Mouse (Mus musculus) kidney, embryonic 15.5 days (tissue): ENCODE results near the gene Zfp839. TPM values are rescaled to one million over a fixed set of nuclear protein-coding genes. Genes with fewer than 3 reads are reported as not detected.
"Not testable (repeated sequence)": the region's sequence is repeated elsewhere in the genome, so short reads cannot be mapped to it uniquely, and the experiment has no call there.

ENCODE experiments used
- ATAC-seq: fragments of 200-750 bp; cut with Nextera tagmentation; replicated peaks from 2 replicates; pipeline ENCODE4 v1.8.0; 2017; ENCODE audit warnings: moderate TSS enrichment; ENCODE audit not compliant: low FRiP score
- H3K27ac ChIP-seq: fragments of 300-500 bp; sonication (generic); 2 replicates; pipeline ENCODE4 v1.5.1; 2015; ENCODE audit warnings: mild to moderate bottlenecking, inconsistent platforms
- H3K27me3 ChIP-seq: fragments of 300-500 bp; sonication (generic); 2 replicates; pipeline ENCODE4 v1.6.1; 2015; ENCODE audit warnings: inconsistent platforms
- H3K36me3 ChIP-seq: fragments of 300-500 bp; sonication (generic); 2 replicates; pipeline ENCODE4 v1.6.1; 2015; ENCODE audit warnings: inconsistent platforms
- H3K4me1 ChIP-seq: fragments of 300-500 bp; sonication (generic); 2 replicates; pipeline ENCODE4 v1.6.1; 2015; ENCODE audit warnings: inconsistent platforms
- H3K4me2 ChIP-seq: fragments of 300-500 bp; sonication (generic); 2 replicates; pipeline ENCODE4 v1.6.1; 2015; ENCODE audit warnings: moderate library complexity, mild to moderate bottlenecking, inconsistent platforms
- H3K4me3 ChIP-seq: fragments of 300-500 bp; sonication (generic); replicated peaks from 2 replicates; pipeline ENCODE4 v1.5.1; 2015; ENCODE audit warnings: mild to moderate bottlenecking, inconsistent platforms
- H3K9ac ChIP-seq: fragments of 300-500 bp; sonication (generic); 2 replicates; pipeline ENCODE4 v1.6.1; 2015; ENCODE audit warnings: mild to moderate bottlenecking, inconsistent platforms
- H3K9me3 ChIP-seq: fragments of 300-500 bp; sonication (generic); replicated peaks from 2 replicates; pipeline ENCODE4 v1.6.1; 2016; ENCODE audit warnings: inconsistent platforms
- WGBS: fragments of 180-500 bp; shearing (Covaris S2); methylation state at CpG from one replicate; pipeline ENCODE4 v1.1.7; 2015; ENCODE audit warnings: mixed read lengths; 5-methylcytosine and 5-hydroxymethylcytosine counted together
- polyA plus RNA-seq: library from polyadenylated mRNA; unstranded; fragments of >200 nt; fragmentation: Nextera tagmentation; extraction: Ambion mirVana; gene quantifications from 2 replicates; pipeline ENCODE4 v1.2.1, GENCODE M21; 2015

Zfp839 gene
- polyA plus RNA-seq, 1 experiment from 2014 or later: 6.4 TPM

DNA sequence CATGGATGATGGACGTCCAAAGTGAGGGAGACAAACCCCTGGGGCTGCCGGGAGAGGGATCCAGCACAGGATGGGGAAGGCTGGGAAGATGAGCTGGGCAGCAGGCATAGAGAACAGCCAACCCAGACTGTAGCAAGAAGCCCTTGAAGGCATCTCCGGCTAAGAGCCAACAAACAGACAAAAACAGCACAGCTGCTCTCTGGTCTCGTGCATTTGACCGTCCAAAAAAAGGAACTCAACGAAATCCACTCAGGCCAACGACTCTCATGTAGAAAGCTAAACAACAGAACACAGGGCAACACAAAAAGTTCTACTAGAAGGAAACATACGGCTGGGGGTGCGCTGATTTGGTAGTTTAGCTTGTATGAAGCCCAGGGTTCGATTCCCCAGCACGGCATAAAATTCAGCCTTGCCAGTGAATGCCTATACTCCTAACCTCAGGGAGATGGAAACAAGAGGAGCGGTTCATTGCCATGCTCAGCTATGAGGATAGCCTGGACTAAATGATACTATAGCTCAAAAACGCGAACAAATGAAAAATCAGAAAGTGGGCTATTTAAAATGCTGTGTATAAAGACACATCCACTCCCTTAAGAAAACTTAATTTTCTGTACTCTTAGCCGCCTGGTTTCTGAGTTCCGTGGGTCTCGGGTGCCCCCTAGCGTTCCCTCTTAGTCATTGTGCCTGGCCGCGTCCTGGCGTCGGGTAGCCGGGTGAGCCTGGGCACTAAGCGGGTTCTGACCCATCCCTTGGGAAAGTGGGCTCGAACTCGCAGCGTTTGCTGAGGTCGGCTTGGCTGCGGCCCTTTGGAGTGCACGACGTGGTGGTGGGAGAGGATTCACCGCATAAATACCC is 6.6 kb upstream of the Zfp839 start:
- Histone ChIP-seq H3K27ac (no peak overlapping the region), H3K36me3 (no peaks in the 10 kb centered on the region)
- ATAC-seq: no peak; the same call in 1 of the 2 replicates

DNA sequence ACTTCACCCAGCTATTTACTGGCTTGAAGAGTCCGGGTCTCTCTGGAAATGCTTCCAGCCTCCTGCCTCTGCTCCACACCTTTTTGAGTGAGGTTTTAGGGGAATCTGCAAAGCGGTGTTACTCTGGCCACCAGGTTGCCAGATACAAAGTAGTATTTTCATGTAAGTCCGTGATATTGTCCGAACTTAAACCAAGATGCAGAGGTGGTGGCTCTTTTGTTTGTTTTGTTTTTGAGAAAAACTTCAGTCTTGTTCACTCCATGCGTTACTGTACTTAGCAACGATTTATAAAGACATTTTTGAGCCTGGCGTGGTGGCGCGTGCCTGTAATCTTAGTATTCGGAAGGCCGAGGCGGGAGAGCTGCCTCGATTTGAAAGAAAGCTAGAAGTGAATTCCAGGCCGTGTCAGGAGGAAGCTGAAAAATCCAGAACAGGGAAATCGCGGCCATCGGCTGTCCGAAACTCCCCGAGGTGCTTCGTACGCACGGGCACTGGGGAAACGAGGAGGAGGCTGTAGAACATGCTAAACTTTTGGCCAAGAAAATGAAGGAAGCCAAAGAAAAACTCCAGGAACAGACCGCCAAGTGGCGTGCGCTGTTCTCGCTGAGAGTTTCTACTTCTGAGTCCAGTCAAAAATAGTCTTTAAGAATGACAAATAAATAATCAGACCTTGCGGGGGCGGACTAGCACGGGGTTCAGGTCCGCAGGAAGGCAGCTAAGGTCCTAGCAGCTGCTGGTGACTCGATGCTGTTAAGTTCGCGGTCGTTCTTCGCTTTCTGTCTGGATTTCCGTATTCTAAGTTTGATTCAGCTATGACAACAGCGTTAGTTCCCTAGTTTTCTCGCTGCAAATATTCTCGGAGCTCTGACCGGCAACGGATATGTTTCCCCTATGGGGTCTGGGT is 5.6 kb upstream of the Zfp839 start:
- Histone ChIP-seq H3K9ac (peak overlapping the region; percentile 54), H3K4me3 (peak overlapping the region; percentile 59), H3K9me3 (no peaks in the 10 kb centered on the region), H3K4me2 (peak overlapping the region; percentile 89), H3K4me1 (peaks cover 26% of the 10 kb centered on the region), H3K36me3 (no peaks in the 10 kb centered on the region), H3K27me3 (no peaks in the 10 kb centered on the region), H3K27ac (peak overlapping the region; percentile 89)
- peak; percentile 26 for ATAC-seq
- under 1% methylated on average over 42 of the region's 42 CpGs for WGBS

More for the DNA sequence above, 6.6 kb upstream of the Zfp839 start:
- Histone ChIP-seq H3K4me2 (peak overlapping the region; percentile 89), H3K4me1 (peaks cover 26% of the 10 kb centered on the region), H3K9ac (peak overlapping the region; percentile 54), H3K27me3 (no peaks in the 10 kb centered on the region), H3K9me3 (no peaks in the 10 kb centered on the region), H3K4me3 (peak overlapping the region; percentile 59)
- WGBS: 19% methylated on average over 32 of the region's 32 CpGs

DNA sequence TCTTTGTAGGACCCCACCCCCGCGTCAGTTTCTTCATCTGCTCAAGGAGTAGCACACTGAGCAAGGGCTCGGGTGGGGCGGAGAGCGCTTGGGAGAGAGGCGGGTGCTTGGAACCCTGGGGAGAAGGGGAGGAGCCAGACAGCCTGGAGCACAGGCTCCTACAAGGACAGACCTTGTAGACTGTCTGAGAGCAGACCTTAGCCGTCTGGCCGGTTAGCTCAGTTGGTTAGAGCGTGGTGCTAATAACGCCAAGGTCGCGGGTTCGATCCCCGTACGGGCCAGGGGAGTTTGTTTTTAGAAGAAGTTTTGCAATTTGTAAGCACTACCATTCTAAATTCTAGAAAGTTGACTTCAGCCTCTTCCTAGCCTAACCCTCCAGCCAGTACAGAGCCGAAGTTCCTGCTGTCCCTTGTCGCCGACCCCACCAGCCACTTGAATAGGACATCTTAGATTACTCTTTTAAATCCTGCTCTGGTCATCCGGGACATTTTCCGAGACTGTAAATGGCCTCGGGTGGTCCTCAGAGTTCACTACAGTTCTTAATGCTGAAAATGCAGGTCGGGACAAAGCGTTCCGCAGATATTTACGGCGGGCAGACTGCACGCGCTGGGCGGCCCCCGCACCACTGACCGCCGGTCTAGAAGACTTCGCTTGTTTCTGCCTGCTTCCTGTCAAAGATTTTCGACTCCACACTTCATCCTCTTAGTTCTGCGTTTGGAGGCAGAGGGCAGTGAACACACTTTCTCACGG is 4.7 kb upstream of the Zfp839 start:
- Histone ChIP-seq H3K27ac (peak overlapping the region; percentile 89), H3K9me3 (no peaks in the 10 kb centered on the region), H3K36me3 (no peaks in the 10 kb centered on the region), H3K9ac (peak overlapping the region; percentile 54), H3K4me1 (peaks cover 18% of the 10 kb centered on the region), H3K27me3 (no peaks in the 10 kb centered on the region), H3K4me3 (peak overlapping the region; percentile 59), H3K4me2 (peak overlapping the region; percentile 89)
- peak; percentile 94 for ATAC-seq
- WGBS: under 1% methylated on average over 36 of the region's 36 CpGs

DNA sequence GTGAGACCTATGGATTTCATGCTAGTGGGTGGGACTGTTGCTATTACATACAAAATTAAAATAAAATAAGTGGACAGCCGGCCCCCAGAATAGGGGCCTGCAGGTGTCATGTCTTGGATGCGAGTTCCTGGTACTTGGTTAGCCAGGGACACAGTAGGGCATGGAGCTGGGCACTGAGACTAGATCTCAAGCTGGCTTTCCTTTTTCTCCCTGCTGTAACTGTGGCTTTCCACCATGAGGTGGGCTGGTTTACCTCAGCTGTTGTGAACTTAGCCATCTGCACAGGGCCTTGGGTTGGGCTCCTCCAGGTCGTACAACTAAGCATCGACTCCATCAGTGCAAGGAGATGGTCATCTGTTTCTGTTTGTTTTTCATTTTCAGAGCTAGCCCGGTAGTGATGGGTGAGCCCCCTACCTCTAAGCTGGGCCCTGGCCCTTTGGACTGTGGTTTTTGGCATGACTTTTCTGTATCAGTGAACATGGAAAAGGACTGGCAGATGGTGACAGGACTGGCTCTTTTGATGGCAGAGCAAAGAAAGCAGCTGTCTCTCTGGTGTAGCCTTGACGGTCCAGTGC is 3.8 kb upstream of the Zfp839 start:
- H3K4me2 ChIP-seq: peak overlapping the region; percentile 89
- no peaks in the 10 kb centered on the region for H3K27me3 ChIP-seq
- H3K9ac ChIP-seq: peak overlapping the region; percentile 54
- peak overlapping the region; percentile 59 for H3K4me3 ChIP-seq
- ATAC-seq: no peak
- H3K4me1 ChIP-seq: peaks cover 26% of the 10 kb centered on the region
- H3K27ac ChIP-seq: no peak overlapping the region
- WGBS: 69% methylated on average over 6 of the region's 6 CpGs
- no peaks in the 10 kb centered on the region for H3K36me3 ChIP-seq
- no peaks in the 10 kb centered on the region for H3K9me3 ChIP-seq

DNA sequence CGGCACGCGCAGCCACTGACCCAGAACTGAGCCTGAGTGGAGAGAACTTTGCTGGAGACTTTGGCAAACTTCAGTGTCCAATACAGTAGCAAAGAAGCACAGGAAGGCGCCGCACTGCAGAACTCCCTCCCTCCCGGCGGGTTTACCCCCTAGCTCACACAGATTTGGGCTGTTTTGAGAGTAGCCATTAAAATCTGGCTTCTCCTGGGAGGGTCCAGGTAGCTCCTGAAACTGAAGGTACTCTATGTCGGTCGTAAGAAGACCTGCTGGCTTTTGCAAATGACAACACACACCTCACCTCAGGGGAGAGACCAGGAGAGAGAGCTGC is 840 bp downstream of the Zfp839 start:
- Histone ChIP-seq H3K4me3 (peak overlapping the region; percentile 88), H3K4me1 (peaks cover 20% of the 10 kb centered on the region), H3K9ac (peak overlapping the region; percentile 83), H3K27ac (peak overlapping the region; percentile 83), H3K4me2 (peak overlapping the region; percentile 68), H3K36me3 (peaks cover 11% of the 10 kb centered on the region), H3K9me3 (no peaks in the 10 kb centered on the region), H3K27me3 (no peaks in the 10 kb centered on the region)
- WGBS: 12% methylated on average over 9 of the region's 9 CpGs
- no peak for ATAC-seq

DNA sequence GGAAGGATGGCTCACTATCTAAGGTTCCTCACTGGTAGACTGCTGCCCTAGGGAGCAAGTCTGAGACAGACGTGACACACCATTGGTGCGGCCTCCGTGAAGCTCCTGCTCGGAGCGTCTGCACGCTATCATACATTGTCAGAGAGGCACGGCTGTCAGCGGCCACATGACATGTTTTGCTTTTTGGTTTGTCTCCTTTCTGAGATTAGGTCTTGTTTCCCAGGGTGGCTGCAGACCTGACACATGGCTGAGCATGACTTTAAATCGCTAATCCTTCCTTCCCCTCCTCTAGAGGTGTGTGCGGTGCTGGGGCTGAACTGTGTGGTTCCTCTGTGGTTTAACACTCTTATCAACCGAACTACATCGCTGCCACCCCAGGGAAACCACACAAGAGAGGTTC is 1.4 kb downstream of the Zfp839 start:
- WGBS: 83% methylated on average over 12 of the region's 12 CpGs
- no peak for ATAC-seq
- H3K4me2 ChIP-seq: peak overlapping the region; percentile 68
- H3K36me3 ChIP-seq: peaks cover 15% of the 10 kb centered on the region
- peaks cover 15% of the 10 kb centered on the region for H3K4me1 ChIP-seq
- peak overlapping the region; percentile 88 for H3K4me3 ChIP-seq
- peak overlapping the region; percentile 83; the same call in 1 of the 2 replicates for H3K9ac ChIP-seq
- H3K27ac ChIP-seq: no peak overlapping the region
- no peaks in the 10 kb centered on the region for H3K27me3 ChIP-seq
- no peaks in the 10 kb centered on the region for H3K9me3 ChIP-seq

DNA sequence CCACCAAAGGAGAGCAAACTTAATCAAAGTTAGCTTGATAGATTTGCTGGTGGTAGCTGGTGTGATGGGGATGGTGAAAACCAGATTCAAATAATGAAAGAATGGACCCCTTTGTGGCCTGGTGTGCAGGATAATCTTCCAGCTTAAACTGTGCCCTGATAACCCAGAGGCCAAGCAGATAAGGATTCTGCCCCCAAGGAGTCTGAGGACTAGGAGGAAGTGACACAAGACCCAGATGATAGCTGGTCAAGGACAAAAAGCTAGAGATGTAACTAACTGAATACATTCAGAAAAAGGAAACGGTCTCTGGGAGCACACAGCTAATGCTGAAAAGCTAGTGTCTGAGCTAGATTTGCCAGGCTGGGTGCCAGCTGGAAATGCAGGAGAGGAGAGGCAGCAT is 1.9 kb downstream of the Zfp839 start:
- Histone ChIP-seq H3K4me2 (no peak overlapping the region), H3K36me3 (peaks cover 15% of the 10 kb centered on the region), H3K27ac (no peak overlapping the region), H3K9me3 (no peaks in the 10 kb centered on the region), H3K4me3 (no peak overlapping the region), H3K27me3 (no peaks in the 10 kb centered on the region), H3K4me1 (peaks cover 14% of the 10 kb centered on the region), H3K9ac (peak overlapping the region; percentile 83; the same call in 1 of the 2 replicates)
- 96% methylated on average over 1 of the region's 1 CpGs for WGBS
- no peak for ATAC-seq

DNA sequence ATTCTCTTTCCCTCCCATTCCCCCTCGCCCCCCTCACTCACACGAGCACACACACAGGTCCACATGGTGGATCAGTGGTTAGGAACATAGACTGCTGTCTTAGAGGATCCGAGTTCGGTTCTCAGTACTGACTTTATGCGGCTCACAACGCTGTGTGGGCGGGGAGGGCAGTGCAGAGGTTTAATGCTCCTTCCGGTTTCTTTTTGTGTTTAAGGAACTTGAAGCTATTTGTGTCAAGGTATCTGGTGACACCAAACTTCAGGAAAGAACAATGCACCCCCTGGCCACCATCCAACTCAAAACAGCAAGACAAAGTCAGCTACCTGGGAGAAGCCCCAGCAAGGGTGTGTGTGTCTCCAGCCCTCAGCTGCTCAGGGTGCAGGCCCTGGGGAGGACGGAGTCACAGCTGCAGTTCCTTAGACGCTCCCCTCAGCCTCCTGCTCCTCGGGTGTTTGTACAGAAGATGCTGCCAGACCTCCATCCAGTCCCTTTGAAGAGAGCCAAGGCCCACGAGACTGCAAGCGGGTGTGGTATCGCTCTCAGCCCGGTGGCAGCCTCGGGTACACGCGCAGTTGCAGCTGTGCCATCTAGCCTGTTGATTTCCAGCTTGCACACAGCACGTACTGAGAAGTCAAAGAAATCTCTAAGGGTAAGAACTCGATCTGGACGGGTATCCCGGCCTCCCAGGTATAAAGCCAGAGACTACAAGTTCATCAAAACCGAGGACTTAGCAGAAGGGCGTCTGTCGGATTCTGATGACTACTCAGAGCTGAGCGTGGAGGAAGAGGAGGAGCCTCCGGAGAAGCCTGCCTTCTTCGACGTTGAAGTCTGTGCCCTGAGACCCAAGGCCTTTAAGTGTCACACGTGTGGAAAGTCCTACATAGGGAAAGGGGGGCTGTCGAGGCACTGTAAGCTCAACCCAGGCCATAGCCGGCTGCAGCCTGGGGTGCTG is 5.0 kb downstream of the Zfp839 start:
- 86% methylated on average over 32 of the region's 32 CpGs for WGBS
- Histone ChIP-seq H3K4me2 (no peak overlapping the region), H3K27me3 (no peaks in the 10 kb centered on the region), H3K4me1 (peaks cover 20% of the 10 kb centered on the region), H3K4me3 (no peak overlapping the region), H3K9me3 (no peaks in the 10 kb centered on the region), H3K27ac (no peak overlapping the region), H3K36me3 (peaks cover 20% of the 10 kb centered on the region), H3K9ac (no peak overlapping the region)
- ATAC-seq: no peak

DNA sequence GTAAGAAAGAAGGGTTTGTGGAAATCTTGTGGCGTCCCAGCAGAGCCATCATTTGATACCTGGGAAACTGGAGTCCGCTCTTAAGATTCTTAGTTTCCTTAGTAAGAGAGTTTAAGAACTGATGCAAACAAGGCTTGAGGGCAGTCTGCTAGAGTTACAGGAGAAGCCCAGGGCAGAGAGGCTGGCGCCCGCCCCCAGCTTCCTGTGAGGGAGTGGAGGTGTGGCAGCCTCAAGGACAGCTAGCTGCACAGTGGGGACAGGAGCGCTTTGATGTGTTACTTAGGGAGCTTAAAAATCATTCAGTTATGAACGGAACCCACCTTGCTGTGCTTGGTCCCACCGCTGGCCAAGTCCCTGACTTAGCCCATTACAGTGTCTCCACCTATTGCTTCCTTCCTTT is 7.1 kb downstream of the Zfp839 start:
- H3K36me3 ChIP-seq: peaks cover 36% of the 10 kb centered on the region
- no peaks in the 10 kb centered on the region for H3K9me3 ChIP-seq
- H3K27me3 ChIP-seq: no peaks in the 10 kb centered on the region
- no peak overlapping the region for H3K4me2 ChIP-seq
- WGBS: 66% methylated on average over 7 of the region's 7 CpGs
- no peak overlapping the region for H3K9ac ChIP-seq
- H3K4me1 ChIP-seq: peaks cover 7% of the 10 kb centered on the region; the same call in 1 of the 2 replicates
- H3K27ac ChIP-seq: 0 out of 2 replicates have a peak overlapping the region, but pooled peaks have one; percentile 11
- no peak for ATAC-seq
- no peak overlapping the region for H3K4me3 ChIP-seq

DNA sequence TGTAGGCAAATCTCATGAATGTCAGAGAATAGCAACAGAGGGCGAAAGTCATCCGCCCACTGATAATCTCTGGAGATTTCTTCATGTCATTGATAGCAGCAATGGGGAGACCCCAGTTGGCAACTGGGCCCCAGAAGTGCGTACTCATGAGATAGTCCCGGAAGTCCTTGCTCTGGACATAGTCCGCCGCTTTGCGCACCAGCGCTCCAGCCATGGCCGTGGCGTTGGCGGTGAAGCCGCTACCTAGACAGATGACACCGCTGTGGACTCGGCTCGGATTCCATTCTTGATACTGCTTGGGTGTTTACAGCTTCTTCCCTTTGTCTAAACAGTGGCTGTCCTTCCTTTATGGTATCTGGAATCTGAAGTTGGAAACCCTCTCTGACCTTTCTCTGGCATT is 8.6 kb downstream of the Zfp839 start:
- peaks cover 43% of the 10 kb centered on the region for H3K36me3 ChIP-seq
- H3K4me1 ChIP-seq, H3K4me3 ChIP-seq, H3K9me3 ChIP-seq, H3K9ac ChIP-seq, H3K27ac ChIP-seq, H3K4me2 ChIP-seq, ATAC-seq, H3K27me3 ChIP-seq: not testable (repeated sequence)
- 97% methylated on average over 15 of the region's 15 CpGs for WGBS
